Mouse (Mus musculus) megakaryocyte progenitor cell, adult 5-6 weeks (primary cell): ENCODE data around the gene Slc5a11. TPM values are rescaled to one million over a fixed set of nuclear protein-coding genes. Genes with fewer than 3 reads are reported as not detected.
A peak's percentile ranks its signal among the peaks of the same experiment; 100 is the strongest.

Experiments
- ATAC-seq: replicated peaks from 2 replicates; pipeline ENCODE4 v1.8.0; 2016; ENCODE audit warnings: mild to moderate bottlenecking, moderate TSS enrichment, inconsistent platforms; ENCODE audit not compliant: poor library complexity
- total RNA-seq, 2 experiments: library from RNA; stranded (forward) in 1 of 2; stranded (reverse) in 1 of 2; fragments of 157-497, 149-512 nt in 1 of 2; fragments of 200-1000 nt in 1 of 2; gene quantifications; 2 replicates each; pipeline versions ENCODE4 v1.2.3 to v1.2.4; 2015 to 2017

Gene Slc5a11
- total RNA-seq, 2 experiments from 2014 or later, result 1.3 to 5.6 TPM

DNA sequence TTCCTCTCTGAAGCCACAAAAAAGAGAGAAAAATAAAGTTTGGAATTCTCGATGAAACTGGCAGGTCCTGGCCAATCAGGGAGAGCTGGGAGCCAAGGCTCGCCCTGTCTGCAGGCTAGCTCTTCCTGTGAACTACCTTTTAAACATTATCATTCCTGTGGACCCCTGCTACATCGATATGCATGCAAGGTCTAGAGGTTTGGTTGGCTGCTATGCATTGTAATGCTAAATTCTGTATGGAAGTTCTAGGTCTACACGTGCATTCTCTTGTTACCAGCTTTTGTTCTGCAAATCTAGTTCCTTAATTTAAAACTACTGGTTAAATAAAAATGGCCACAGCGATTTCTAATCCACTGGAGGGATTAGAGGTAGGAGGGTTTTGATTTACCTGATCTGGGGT is 3.1 kb upstream of the Slc5a11 start:
- no peak for ATAC-seq

DNA sequence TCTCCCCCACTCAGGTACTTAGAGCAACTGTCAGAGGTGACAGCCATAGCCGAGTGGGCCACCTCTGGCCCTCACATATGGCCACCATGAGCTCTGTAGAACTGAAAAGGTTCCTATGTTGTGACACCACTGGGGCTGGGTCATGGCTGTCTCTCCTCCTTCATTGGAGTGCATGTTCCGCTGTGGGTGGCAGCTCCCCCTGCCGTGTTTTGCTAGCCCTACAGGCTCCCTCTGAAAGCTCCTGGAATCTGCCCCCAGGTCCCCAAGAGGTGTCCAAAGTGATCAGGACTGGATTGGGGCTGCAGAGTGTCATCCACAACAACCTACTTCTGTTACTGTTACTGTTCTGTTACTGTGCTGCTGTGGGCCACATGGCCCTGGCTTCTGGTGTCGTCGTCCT is 2.3 kb upstream of the Slc5a11 start:
- ATAC-seq, result no peak

DNA sequence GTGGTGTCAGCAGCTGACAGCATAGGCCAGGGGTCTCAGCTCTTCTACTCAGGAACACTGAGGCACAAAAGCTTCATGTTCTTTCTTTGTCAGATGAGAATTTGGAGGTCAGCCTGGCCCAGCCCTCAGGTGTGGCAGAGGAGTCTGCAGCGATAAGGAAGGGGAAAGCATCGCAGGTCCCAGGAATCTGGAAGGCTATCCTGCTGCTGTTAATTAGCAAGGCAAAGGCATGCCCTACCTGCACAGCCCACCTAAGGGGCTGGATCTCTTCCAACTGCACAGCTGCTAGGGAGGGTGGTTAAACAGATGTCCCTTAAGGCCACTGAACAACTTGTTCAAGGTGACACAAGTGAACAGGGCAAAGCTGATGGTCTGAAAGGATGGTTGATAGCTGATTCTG is 558 bp downstream of the Slc5a11 start:
- ATAC-seq, result no peak

DNA sequence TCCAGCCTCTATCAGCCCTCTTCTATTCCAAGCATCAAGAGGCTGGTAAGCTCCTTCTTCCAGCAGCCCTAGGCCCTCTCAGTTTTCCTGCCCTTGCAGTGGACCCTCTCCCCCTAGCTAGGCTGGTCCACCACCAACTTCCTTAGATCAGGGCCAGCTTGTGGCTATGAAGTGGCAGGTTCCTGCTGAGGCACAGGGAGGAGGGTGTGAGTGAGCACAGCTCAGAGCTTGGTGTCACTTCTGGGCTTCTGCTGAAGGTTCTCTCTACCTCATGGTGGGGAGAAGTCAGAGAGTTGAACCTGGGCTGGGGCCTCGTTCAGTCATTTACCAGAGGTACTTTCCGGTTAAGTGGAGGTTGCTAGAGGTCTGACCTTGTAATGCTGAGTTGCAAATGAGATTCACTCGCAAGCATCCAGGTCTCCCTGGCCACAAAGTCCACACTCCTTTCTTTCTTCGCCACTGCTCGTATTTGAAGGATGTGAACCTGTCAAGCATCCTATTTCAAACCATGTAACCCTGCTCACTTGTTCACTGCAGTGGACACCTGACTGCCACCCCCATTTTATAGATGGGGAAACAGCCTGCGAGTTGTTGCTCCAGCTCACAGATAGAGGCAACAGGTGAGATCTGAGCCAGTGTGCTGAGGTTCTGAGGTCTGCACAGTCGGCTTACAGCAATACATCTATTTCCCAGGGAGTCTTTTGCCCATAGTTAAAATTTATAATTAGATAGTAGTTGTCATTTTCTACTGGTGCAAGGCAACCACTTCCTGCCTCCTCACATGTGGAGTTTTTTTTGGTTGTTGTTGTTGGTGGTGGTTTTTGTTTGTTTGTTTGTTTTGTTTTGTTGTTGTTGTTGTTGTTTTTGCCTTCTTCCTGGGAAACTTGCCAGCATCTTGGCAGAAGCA is 3.1 kb downstream of the Slc5a11 start:
- peak; percentile 37; the same call in 1 of the 2 replicates for ATAC-seq

DNA sequence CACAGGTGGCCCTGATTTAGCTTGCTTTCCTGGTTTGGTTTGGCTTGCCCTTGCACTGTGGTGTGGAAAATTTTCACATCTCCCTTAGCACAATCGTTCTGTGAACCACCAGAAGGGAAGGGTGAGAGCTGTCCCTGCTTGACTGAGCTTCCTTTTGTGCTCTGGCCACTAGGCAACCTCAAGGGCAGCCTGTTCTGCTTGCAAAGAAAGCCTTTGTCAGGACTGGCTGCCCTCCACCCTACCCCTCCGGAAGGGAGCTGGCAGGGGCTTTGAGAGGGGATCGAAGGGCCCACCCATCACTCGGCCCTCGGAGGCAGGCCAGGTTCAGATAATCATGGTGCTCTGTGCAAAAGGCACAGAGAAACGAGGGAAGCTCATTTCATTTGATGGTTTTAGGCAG is 4.0 kb downstream of the Slc5a11 start:
- ATAC-seq, result no peak

DNA sequence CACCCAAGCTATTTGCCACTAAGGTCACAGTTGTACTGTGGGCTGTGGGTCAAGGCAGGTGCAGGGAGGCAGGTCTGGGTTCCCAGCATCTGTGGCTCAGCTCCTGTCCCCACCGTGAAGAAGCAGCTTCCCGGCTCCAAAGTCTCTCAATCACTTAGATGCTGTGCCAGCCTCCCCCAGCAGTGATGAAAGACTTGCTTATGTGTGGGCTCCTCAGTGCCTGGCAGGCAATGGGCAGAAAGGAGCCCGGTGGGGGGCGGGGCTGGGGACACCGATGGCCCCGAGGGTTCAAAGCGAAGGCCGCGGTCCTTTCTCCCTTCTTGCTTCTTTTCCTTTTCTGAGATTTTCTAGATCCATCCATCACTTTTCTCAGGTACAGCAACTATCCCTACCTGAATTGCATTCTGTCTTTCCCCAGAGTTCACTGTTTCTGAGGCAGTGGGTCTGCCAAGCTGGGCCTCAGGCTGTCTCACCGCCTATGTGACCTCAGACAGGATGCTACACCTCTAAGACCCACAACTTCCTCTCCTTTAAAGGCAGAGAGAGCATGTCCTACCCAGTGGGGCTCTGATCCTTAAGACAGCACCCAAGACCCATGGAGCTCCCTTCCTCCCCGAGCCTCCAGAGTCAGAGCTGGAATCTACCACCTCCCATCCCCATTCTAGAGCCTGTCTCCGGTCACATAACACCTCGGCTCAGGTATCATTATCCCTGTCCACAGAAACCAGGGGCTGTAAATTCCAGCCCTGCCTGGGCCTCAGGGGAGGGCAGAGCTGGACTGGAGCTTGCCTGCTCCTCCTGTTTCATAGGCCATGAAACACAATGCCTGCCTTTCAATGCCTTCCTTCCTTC is 5.4 kb downstream of the Slc5a11 start:
- no peak for ATAC-seq

DNA sequence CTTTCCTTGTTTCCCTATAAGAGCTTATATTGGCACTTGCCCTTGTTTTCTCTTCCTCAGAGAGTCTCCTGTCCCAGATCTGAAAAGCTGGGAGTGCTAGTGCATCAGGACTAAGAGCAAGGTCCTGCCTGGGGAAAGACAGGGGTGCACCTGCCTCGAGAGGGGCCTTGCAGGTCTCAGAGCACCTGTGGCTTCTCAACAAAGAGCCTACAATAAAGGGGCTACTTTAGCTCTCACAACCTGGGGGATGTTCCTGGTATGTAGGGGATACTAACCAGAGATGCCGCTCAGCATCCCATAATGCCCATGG is 6.0 kb downstream of the Slc5a11 start:
- no peak for ATAC-seq

DNA sequence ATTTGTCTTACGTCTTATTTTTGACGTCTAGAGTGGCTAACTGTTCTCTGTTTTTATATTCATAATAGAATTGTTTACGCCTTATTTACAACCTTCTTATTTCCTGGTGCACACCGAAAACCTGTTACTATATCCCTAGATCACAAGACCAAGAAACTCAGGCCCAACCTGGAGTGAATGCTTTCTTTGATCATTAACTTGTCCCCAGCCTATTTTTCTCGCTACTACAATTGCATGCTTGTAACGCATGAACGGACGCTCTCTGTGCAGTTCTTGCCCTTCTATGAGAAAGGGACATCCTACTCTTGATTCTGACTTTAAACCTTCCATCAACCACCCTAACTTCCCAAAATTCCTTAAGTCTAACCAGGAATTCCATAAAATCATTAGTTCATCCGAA is 9.5 kb downstream of the Slc5a11 start:
- no peak for ATAC-seq

DNA sequence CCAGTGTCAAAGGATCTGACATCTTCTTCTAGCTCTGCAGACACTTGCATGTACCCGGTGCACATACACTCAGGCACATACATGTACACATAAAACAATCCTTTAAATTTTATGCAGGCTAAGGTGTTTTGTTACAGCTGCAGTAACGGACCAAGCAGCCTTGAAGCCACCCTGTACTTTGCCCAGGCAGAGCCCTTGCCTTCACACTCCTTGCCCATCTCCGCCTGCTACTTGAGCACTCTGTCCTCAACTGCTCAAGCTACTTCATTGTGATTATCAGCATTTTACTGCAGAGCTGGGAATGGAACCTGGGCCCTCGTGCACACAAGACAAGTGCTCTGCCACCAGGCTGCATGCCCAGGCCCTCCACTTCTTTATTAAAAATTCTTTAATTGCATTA is 10.6 kb downstream of the Slc5a11 start:
- no peak for ATAC-seq

DNA sequence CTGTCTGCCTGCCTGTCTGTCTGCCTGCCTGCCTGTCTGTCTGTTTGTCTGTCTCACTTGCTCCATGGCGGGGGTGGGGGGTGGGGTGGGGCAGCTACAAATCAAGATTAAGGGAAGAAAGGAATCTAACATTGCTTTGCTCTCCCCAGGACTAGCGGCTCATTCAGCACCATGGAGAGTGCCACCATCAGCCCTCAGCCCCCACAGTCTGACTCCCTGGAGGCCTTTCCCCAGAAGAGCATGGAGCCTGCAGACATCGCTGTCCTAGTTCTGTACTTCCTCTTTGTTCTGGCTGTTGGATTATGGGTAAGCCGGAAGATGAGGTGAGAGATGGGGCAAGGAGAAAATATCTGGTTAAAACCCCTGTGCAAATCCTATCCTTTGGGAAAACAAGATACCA is 20.9 kb downstream of the Slc5a11 start:
- peak; percentile 90 for ATAC-seq

DNA sequence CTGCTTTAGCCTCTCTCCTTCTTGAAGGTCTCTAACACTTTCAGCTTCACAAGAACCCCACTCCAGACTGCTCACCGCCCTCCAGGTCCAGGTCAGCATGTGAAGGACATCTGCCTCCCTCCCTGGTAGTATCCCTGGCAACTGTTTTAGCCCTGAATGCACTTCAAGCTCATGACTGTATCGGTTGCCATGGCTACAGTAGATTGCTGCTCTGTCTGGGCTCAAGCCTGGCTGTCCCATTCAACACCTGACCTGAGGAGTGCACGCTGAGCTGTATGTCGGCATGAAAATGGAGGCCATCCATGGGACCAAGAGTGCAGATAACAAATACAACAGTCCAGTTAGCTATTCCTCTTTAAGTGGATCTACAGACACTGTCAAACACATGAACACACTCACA is 24.0 kb downstream of the Slc5a11 start:
- no peak for ATAC-seq

DNA sequence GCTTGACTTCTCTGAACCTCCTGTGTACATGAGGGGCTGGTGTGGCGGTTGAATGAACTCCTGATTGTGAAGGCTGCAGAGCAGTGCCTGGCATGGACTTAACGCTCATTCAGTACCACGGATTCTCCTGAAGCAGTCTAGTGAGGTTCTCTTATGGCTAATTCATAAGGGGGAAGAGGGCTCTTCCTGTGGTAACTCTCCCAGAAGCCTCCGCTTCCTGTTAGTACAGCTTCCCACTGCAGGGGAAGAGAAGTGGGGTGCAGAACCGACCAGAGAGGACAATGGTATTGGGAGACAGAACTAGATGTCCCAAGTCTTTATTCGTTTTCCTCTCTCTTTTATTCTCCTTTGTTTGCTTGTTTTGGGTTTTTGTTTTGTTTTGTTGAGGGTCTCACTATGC is 25.5 kb downstream of the Slc5a11 start:
- ATAC-seq, result peak; percentile 59

DNA sequence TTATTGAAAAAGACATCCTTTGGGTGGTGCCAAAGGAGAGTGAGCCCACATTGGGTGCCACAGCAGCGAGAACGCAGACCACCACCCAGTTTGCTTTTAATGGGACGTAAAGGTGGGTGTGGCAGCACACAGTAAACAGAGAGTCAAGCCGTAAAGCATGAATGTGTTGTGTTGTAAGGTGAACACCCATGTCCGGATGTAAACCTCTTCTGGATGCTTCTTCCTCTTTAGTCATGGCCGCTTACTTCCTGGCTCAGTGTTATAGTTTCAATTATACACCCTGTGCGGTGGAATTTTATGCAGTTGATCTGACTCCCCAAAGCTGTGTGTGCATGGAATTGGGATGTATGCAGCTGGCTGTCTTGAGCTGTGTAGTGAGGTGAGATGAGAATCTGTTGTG is 27.7 kb downstream of the Slc5a11 start:
- peak; percentile 24; the same call in 1 of the 2 replicates for ATAC-seq

DNA sequence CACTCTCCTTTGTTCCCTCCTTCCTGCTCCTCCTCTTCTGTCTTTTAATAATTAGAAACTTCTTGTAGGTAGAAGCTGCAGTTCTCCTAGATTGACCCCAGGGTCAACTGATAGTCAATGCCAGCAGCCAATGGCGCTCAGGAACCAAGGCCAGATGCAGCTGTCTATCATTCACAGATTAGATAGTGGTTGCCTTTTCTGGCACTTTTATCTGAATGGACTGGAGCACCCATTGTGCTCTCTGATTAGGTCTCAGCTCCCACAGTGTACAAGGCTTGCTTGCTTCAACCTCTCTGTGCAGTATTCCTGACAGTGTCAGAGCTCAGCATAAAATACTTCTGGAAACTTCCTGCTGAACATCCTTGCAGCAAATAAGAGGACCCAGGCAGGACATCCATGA is 30.3 kb downstream of the Slc5a11 start:
- ATAC-seq, result peak; percentile 15; the same call in 1 of the 2 replicates

DNA sequence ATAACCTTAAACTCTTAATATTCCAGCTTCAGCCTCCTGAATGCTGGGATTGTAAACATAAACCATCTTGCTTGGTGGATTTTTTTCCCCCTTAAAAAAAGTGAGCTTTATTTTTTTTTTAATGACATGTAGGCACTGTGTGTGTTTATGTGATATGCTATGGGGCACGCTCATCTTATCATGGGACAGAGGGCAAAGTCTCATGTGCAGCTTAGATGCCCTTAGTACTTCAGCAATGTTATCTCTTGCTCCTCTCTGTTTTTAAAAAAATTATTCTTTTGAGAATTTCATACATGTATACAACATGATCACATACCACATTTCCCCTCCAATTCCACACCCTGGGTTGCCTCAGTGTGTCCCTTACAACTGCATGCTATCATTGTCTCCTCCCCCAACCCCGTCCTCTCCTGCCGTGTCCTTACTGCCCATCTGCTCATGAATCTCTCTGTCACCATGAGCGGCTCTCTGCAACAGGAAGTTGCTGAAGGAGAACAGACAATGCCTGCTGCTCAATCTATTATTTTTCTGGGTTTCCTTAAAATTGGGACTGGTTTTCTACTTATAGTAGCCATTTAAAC is 32.0 kb downstream of the Slc5a11 start:
- peak; percentile 56 for ATAC-seq

DNA sequence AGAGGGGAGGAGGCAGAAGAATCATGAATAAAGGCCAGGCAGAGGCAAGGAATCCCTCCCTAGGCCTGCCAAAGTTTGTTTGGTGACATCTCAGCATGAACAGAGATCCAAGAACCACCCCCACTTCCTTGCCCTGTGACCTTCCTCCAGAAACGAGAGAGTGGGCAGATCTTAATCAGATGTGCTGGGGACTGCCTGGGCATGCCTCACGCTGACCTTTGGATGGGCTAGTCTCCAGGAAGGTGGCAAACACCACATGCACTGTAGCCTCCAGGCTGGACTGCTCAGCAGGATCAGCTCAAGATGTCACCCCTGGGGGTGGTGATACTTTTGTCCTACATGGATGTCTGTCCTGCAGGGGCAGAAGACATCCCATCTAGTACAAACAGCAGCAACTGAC is 33.6 kb downstream of the Slc5a11 start:
- no peak for ATAC-seq

DNA sequence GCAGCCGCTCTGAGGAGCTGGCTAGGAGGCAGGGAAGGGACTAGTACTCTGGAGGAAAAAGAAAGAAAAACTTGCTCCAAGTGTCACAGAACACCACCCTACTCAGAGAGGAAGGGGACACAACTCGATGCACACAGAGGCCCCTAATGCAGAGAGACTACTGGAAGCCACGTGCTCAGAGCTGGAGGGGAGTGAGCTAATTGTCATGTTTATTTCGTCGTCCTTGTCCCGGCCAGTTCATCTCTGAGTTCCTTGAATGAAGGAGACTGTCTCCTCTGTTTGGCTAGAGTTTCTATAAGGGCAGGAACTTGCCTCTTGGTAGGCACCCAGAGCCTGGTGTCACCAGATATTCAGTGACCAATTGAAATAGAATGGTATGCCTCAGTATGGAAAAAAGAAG is 36.8 kb downstream of the Slc5a11 start:
- no peak for ATAC-seq

DNA sequence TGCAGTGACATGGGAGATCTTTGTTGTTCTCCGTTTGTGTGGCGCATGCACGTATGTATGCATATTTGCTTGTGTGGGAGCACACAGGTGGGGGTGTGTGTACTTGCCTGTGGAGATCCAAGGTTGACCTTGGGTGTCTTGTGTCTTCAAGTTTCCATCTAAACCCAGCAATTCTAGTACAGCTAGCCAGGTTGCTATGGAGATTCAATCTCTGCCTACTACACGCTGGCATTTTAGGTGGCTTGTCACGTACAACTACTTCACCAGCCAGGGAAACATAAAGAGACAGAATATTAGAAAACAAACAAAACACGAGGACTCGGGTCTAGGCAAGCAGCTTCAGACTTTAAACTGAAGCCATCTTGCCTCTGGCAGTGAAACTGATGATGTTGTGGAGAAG is 38.8 kb downstream of the Slc5a11 start:
- ATAC-seq, result no peak

DNA sequence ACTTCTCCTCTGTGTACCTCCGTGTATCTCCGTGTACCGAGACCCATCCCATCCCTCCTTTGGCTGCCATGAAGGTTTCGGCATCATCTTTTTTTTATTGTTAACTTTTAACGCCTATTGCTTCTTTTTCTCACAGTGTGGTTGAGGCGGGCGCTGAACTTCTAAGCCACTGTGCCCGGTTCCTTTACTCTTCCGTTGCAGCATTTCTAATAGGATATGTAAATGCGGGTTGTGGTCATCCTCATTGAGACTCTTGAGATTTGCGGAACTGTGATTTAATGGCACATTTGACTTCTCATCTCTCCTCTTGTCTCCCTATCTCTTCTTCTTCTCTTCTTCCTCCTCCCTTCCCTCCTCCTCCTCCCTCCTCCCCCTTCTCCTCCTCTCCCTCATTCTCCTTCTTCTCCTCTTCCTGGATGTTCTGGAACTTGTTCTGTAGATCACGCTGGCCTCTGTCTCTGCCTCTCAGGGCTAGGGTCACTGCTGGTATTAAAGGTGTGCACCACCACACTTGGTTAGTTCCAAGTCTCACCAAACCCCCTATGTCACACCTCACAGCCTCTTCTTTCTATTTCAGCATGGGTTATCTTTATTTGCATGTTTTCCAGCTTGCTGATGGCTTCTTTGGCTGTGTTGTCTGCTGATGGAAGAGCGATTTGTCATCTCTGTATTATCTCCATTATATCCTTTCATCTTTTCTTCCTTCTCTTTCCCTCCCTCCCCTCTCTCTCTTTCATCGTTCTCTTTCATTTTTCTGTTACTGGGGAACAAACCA is 39.8 kb downstream of the Slc5a11 start:
- no peak for ATAC-seq

DNA sequence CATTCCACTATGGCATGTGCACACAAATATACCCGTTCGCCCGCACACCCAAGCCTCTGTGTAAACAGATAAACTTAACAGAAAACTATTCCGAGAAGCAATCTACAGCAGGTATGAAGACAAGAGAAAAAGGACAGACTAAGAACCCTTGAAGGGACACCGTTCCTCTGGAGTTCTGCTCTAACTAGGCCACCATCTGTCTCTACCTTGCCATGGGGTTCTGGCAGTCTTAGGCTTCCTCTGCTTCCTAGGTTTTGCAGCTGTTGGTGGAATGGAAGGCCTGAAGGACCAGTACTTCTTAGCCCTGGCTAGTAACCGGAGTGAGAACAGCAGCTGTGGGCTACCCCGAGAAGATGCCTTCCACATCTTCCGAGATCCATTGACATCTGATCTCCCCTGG is 43.5 kb downstream of the Slc5a11 start:
- ATAC-seq, result no peak

DNA sequence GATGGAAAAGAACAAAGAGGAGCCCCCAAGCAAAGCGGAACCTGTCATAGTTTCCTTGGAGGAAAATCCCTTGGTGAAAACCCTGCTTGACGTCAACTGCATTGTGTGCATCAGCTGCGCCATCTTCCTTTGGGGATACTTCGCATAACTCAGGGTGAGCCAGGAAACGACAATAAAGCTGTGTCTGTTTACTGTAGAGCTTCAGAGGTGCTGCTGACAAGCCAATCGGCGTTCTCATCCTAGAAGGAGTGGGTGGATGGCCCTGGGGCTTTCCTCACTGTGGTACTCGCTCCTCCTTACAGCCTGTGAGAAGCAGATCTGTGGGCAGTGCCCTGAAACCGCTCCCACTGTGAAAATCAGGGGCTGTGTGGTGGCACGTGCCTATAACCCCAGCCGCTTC is 58.5 kb downstream of the Slc5a11 start:
- ATAC-seq, result no peak
